Mouse (Mus musculus): ENCODE measurements around the gene Itga9.

DNA sequence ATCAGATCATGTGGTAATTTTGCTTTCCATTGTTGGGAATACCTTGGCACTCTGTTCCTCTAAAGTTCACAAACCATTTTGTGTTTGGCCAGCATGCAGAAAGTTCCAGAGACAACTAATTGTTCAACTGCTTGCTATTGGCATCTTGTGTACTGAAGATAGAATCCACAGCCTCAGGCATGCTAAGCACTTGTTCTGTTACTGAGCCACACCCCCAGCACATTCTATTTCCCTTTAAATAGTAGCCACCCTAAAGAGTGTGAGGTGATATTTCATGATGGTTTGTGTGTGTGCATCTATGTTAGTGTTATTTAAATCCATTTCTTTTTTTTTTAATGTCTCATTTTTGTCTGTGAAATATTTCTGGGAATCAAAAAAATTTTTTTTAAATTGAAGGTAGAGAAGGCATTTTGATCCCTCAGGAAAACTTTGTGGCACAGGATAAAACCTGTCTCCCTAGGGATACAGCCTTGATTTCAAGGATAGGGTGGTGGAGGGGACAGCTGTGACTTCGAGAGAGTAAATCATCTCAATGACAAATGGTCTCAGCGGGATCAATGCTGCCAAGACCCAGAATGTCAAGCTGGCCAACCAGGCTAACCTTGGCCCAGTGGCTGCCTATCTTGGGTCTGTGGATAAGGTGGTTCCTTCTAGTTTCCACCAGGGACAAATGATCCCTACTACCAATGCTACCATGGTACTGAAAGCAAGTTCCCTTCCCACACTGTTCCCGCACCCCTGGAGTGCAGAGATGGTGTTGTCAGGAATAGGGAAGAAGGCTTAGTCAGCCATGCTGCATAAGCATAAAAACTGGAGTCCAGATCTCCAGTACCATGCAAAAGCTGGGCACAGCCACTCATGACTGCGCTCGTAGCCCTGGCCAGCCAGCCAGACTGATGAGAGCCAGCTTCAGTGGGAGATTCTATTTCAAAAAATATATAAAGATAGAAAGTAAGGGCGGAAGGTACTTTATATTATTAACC is 25.6 kb downstream of the Itga9 start:
- TF ChIP-seq CTCF (IDR thresholded peaks at IDR 0.05; ENCODE audit: low read depth) (no peak), EP300 (IDR thresholded peaks at IDR 0.05; ENCODE audit: low read depth) (no peak)

Measured in heart, postnatal 0 days (tissue).